Mouse (Mus musculus) lung, postnatal 0 days (tissue): ENCODE results near the gene Gm27021.

Source experiments
- CTCF ChIP-seq: IDR thresholded peaks from 2 replicates; pipeline ENCODE4 v1.5.1; 2016; ENCODE audit warnings: antibody characterized with exemption, mild to moderate bottlenecking
- EP300 ChIP-seq: IDR thresholded peaks from 2 replicates; pipeline ENCODE4 v1.6.1; 2016; ENCODE audit warnings: antibody characterized with exemption, mild to moderate bottlenecking, control low read depth

GRCm38 (mm10) chr8:120692934-120693333, 25.1 kb upstream of the Gm27021 start:
- TF ChIP-seq CTCF, result no peak
- TF ChIP-seq EP300, result no peak
